Mouse (Mus musculus) lung, postnatal 0 days (tissue): ENCODE results near the gene Hoxd4. TPM values are rescaled to one million over a fixed set of nuclear protein-coding genes. Genes with fewer than 3 reads are reported as not detected.
A peak's percentile ranks its signal among the peaks of the same experiment; 100 is the strongest.

Source experiments
- ATAC-seq: fragments of 200-750 bp; cut with Nextera tagmentation; 2 replicates; pipeline ENCODE4 v1.8.0; 2017; ENCODE audit warnings: moderate library complexity
- DNase-seq: peaks from one replicate; pipeline ENCODE4 v3.0.0-alpha.2; 2016; ENCODE audit warnings: low spot score
- H3K27ac ChIP-seq: fragments of 300-500 bp; sonication (generic); 2 replicates; pipeline ENCODE4 v1.5.1; 2014; ENCODE audit warnings: antibody characterized with exemption, mild to moderate bottlenecking, low read length, mixed read lengths
- H3K27me3 ChIP-seq: fragments of 300-500 bp; sonication (generic); replicated peaks from 2 replicates; pipeline ENCODE4 v1.6.1; 2014; ENCODE audit warnings: low read length, mixed read lengths; ENCODE audit not compliant: insufficient read depth
- H3K36me3 ChIP-seq: fragments of 300-500 bp; sonication (generic); 2 replicates; pipeline ENCODE4 v1.6.1; 2014; ENCODE audit warnings: low read length, mixed read lengths; ENCODE audit not compliant: insufficient read depth
- H3K4me1 ChIP-seq: fragments of 300-500 bp; sonication (generic); 2 replicates; pipeline ENCODE4 v1.6.1; 2014; ENCODE audit warnings: antibody characterized with exemption, low read depth, low read length, mixed read lengths; ENCODE audit not compliant: insufficient read depth
- H3K4me2 ChIP-seq: fragments of 300-500 bp; sonication (generic); replicated peaks from 2 replicates; pipeline ENCODE4 v1.6.1; 2014; ENCODE audit warnings: low read depth, mild to moderate bottlenecking, low read length, moderate library complexity, mixed read lengths
- H3K4me3 ChIP-seq: fragments of 300-500 bp; sonication (generic); 2 replicates; pipeline ENCODE4 v1.5.1; 2014; ENCODE audit warnings: low read depth, low read length
- H3K9ac ChIP-seq: fragments of 300-500 bp; sonication (generic); replicated peaks from 2 replicates; pipeline ENCODE4 v1.6.1; 2014; ENCODE audit warnings: low read depth, mild to moderate bottlenecking
- H3K9me3 ChIP-seq: fragments of 300-500 bp; sonication (generic); 2 replicates; pipeline ENCODE4 v1.6.1; 2016; ENCODE audit warnings: low read length, mixed read lengths
- CTCF ChIP-seq: IDR thresholded peaks from 2 replicates; pipeline ENCODE4 v1.5.1; 2016; ENCODE audit warnings: antibody characterized with exemption, mild to moderate bottlenecking
- EP300 ChIP-seq: IDR thresholded peaks from 2 replicates; pipeline ENCODE4 v1.6.1; 2016; ENCODE audit warnings: antibody characterized with exemption, mild to moderate bottlenecking, control low read depth
- WGBS: fragments of 180-500 bp; shearing (Covaris S2); extraction: QIAGEN DNeasy Blood & Tissue Kit; methylation state at CpG from one replicate; pipeline ENCODE4 v1.1.7; 2014; 5-methylcytosine and 5-hydroxymethylcytosine counted together
- polyA plus RNA-seq: library from polyadenylated mRNA; unstranded; fragments of >200 nt; fragmentation: Nextera tagmentation; extraction: Ambion mirVana; gene quantifications from 2 replicates; pipeline ENCODE4 v1.2.1, GENCODE M21; 2015

Hoxd4 gene
- polyA plus RNA-seq, 1 experiment from 2014 or later: not detected

DNA sequence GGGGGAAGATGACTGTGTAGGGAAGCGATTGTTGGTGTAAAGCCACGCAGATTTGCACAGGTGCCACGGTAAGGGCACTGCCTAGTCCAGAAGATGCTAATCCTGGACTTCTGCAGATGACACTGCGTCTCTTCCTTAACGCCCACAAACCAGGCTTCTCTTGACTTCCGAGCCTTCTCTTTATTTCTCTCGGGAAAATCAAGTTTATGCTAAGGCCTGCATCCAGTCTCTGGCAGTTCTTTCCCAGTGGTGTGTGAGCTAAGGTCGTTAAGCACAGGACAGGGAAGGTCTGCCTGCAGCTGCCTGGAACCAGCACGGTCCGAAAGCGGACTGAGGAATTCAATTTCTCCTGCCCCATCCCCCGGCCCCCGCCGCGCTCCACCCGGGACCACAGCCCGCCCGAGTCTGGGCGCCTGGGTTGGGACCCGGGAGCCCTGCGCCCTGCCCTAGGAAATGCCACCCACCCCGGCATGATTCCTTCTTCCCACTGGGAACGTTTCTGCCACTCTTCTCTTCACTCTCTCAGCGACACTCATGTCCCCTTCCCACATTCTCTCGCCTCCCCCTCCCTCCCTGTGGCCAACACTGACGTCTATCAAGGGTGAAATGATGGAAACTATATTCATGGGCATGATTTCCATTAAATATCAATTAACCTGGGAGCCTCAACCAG lies 7.9 kb upstream of the Hoxd4 start:
- no peak overlapping the region for H3K4me3 ChIP-seq
- H3K27me3 ChIP-seq: peaks cover 89% of the 10 kb centered on the region
- no peaks in the 10 kb centered on the region for H3K36me3 ChIP-seq
- H3K9me3 ChIP-seq: no peaks in the 10 kb centered on the region
- H3K4me1 ChIP-seq: peaks cover 3% of the 10 kb centered on the region; the same call in 1 of the 2 replicates
- DNase-seq: no peak
- no peak overlapping the region for H3K27ac ChIP-seq
- no peak overlapping the region for H3K4me2 ChIP-seq
- TF ChIP-seq EP300 (no peak), CTCF (no peak)
- 5% methylated on average over 23 of the region's 26 CpGs for WGBS
- no peak for ATAC-seq
- no peak overlapping the region for H3K9ac ChIP-seq

DNA sequence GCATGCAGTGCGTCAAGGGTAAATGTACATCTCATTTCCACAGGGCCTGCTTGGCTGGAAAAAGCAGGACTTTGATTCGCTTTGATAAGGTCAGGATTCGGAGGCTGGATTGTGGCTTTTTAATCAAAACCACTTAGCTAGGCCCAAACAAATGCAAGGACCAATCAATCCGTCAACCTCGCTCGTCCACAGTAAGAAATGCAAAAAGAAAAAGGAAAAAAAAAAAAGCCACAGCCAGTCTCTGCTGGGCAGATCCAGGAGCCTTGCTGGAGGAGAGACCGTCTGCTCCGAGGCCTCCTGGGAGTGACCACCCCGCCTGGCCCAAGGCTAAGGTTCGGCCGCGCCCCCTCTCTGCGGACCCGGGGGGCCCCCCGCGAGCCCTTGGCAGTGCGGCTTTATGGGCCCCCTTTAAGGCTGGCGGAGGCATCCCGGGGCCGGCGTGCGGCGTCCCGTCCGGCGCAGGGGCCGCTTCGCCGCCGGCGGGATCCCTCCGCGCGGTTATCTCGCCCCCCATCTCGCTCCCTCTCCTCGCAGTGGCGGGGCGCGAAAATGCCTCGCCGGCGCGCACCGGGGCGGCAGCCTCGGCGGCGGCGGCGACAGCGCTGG lies 7.2 kb upstream of the Hoxd4 start, which contains the start of gene Hoxd8:
TSS of gene Hoxd8 (plus strand) at position 223 of the 606 bp plus-strand sequence.
- no peak for TF ChIP-seq CTCF
- TF ChIP-seq EP300: no peak
- H3K4me3 ChIP-seq: peak within 1 kb of the TSS; percentile 44
- peaks cover 89% of the 10 kb centered on the region for H3K27me3 ChIP-seq
- no peak within 1 kb of the TSS for H3K27ac ChIP-seq
- no peaks in the 10 kb centered on the region for H3K36me3 ChIP-seq
- H3K4me2 ChIP-seq: peak within 1 kb of the TSS; percentile 72
- no peak for DNase-seq
- H3K9ac ChIP-seq: no peak within 1 kb of the TSS
- ATAC-seq: no peak
- H3K9me3 ChIP-seq: no peaks in the 10 kb centered on the region
- WGBS: 1% methylated on average over 25 of the region's 52 CpGs
- peaks cover 3% of the 10 kb centered on the region; the same call in 1 of the 2 replicates for H3K4me1 ChIP-seq

GRCm38 (mm10) chr2:74704999-74705466 lies 6.7 kb upstream of the Hoxd4 start:
- H3K36me3 ChIP-seq: no peaks in the 10 kb centered on the region
- H3K4me1 ChIP-seq: peaks cover 3% of the 10 kb centered on the region; the same call in 1 of the 2 replicates
- peak; percentile 59 for ATAC-seq
- no peak for DNase-seq
- peak overlapping the region; percentile 72 for H3K4me2 ChIP-seq
- no peak overlapping the region for H3K27ac ChIP-seq
- WGBS: under 1% methylated on average over 38 of the region's 66 CpGs
- H3K4me3 ChIP-seq: peak overlapping the region; percentile 44
- peaks cover 89% of the 10 kb centered on the region for H3K27me3 ChIP-seq
- TF ChIP-seq EP300 (no peak), CTCF (no peak)
- H3K9me3 ChIP-seq: no peaks in the 10 kb centered on the region
- H3K9ac ChIP-seq: no peak overlapping the region

DNA sequence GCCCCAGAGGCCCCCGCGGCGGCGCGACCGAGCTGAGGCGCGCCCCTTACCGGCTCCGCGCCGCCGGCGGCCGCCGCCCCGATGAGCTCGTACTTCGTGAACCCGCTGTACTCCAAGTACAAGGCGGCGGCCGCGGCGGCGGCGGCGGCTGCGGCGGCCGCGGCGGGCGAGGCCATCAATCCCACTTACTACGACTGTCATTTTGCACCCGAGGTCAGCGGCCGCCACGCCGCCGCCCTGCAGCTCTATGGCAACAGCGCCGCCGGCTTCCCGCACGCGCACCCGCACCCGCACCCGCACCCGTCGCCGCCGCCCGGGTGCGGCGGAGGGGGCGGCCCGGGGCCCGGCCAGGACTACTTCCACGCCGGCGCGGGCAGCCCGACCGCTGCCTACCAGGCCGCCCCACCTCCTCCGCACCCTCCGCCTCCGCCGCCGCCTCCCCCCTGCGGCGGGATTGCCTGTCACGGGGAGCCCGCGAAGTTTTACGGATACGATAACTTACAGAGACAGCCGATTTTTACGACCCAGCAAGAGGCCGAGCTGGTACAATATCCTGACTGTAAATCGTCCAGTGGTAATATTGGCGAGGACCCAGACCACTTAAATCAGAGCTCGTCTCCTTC lies 6.2 kb upstream of the Hoxd4 start:
- peaks cover 89% of the 10 kb centered on the region for H3K27me3 ChIP-seq
- no peak overlapping the region for H3K9ac ChIP-seq
- no peaks in the 10 kb centered on the region for H3K9me3 ChIP-seq
- H3K4me3 ChIP-seq: peak overlapping the region; percentile 44
- no peak for DNase-seq
- H3K27ac ChIP-seq: no peak overlapping the region
- WGBS: under 1% methylated on average over 37 of the region's 85 CpGs
- no peaks in the 10 kb centered on the region for H3K36me3 ChIP-seq
- no peak for TF ChIP-seq CTCF
- TF ChIP-seq EP300: no peak
- peak; percentile 14; the same call in 1 of the 2 replicates for ATAC-seq
- H3K4me1 ChIP-seq: peaks cover 3% of the 10 kb centered on the region; the same call in 1 of the 2 replicates
- peak overlapping the region; percentile 72 for H3K4me2 ChIP-seq

DNA sequence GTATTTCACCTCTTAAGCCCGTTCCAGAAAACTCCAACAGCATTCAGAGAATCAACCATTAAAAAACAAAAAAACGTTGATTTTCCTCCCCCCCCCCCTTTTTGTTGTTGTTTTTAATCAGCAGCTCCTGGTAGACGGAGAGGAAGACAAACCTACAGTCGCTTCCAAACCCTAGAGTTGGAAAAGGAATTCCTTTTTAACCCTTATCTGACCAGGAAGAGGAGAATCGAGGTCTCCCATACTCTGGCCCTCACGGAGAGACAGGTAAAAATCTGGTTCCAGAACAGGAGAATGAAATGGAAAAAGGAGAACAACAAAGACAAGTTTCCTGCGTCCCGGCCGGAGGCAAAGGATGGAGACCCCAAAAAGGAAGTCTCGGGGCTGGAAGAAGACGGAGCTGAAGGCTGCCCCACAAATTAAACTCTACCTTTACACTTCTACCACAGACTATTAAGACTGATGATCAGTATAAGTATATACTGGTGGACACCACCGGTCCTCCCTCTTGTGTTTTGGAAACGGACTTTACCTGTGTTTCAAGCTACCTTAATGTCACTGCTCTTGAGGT lies 5.3 kb upstream of the Hoxd4 start:
- no peak for DNase-seq
- H3K9me3 ChIP-seq: no peaks in the 10 kb centered on the region

DNA sequence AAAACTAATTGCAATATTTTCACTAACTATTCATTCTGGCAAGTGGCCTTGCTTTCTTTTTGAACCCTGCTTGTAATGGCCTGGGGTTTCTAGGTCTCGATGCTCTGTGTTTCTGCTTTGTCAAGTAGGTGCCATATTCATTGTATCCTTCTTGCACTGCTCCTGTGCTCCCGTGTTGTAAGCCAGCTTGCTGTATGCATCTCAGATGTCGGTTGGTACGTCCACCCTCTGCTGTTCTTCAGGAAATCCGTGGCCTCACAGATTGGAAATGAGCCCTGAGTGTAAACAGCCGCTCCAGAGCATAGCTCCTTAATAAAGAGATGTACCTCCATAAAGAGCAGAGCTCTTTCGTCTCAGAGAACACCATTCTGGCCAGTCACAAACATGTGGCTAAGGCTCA lies 4.1 kb upstream of the Hoxd4 start:
- H3K9me3 ChIP-seq: no peaks in the 10 kb centered on the region
- H3K27me3 ChIP-seq: peaks cover 95% of the 10 kb centered on the region
- H3K4me1 ChIP-seq: peaks cover 9% of the 10 kb centered on the region; the same call in 1 of the 2 replicates
- no peak overlapping the region for H3K27ac ChIP-seq
- no peak for DNase-seq
- no peak overlapping the region for H3K4me2 ChIP-seq
- ATAC-seq: no peak
- 11% methylated on average over 7 of the region's 7 CpGs for WGBS
- no peak for TF ChIP-seq EP300
- no peak for TF ChIP-seq CTCF
- H3K36me3 ChIP-seq: no peaks in the 10 kb centered on the region
- no peak overlapping the region for H3K4me3 ChIP-seq
- no peak overlapping the region for H3K9ac ChIP-seq

More for the DNA sequence above, 5.3 kb upstream of the Hoxd4 start:
- H3K27me3 ChIP-seq: peaks cover 87% of the 10 kb centered on the region
- no peak overlapping the region for H3K27ac ChIP-seq
- no peaks in the 10 kb centered on the region for H3K36me3 ChIP-seq
- H3K4me3 ChIP-seq: no peak overlapping the region
- 4% methylated on average over 13 of the region's 13 CpGs for WGBS
- ATAC-seq: no peak
- TF ChIP-seq EP300: no peak
- no peak for TF ChIP-seq CTCF
- peaks cover 3% of the 10 kb centered on the region; the same call in 1 of the 2 replicates for H3K4me1 ChIP-seq
- H3K9ac ChIP-seq: no peak overlapping the region
- H3K4me2 ChIP-seq: no peak overlapping the region
